Mouse (Mus musculus): ENCODE measurements around the gene Cracr2b.

DNA sequence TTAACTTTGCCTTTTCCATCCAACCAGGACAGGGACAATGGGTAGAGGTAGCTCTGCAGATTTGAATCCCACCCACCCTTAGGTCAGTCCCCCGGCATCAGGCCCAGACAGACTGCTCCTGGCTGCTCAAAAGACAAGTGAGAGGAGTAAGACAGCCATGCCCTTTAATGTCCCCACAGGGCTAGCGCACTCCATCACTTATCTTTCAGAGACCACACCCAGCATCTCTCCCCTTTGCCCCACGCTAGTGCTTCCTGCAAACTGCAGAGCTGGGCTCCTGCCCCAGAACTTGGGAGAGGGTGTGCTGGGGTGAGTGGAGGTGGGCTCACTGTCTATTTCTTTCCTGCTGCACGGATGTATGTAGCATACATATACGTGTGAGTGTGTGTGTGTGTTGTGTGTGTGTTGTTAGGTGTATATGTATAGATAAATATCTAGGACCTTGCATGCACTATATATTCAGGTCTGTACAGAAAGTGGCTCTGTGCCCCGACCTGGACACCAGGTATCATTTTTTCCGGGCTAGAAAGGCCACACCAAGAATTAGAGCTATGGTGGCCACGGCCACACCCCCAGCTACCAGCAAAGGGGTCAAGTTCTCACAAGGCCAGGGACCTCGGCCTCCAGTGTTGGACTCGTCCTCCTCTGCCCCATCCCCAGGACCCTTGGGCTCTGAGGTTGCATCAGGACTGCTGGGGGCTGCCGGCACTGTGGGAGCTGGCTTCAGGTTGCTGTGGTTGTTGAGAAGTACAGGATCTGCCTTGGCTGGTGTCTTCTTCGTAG, 33.8 kb upstream of the Cracr2b start:
- TF ChIP-seq CTCF (IDR thresholded peaks at IDR 0.05; ENCODE audit: borderline replicate concordance, extremely low read depth, insufficient read depth, insufficient read length) (no peak), POLR2A (IDR thresholded peaks at IDR 0.05; ENCODE audit: borderline replicate concordance, extremely low read depth, insufficient read depth, insufficient read length, poor library complexity, severe bottlenecking) (no peak)

Data from brain, embryonic 14.5 days (tissue).